26 mouse cellular contexts compared by ENCODE assay signal in the genomic region with DNA sequence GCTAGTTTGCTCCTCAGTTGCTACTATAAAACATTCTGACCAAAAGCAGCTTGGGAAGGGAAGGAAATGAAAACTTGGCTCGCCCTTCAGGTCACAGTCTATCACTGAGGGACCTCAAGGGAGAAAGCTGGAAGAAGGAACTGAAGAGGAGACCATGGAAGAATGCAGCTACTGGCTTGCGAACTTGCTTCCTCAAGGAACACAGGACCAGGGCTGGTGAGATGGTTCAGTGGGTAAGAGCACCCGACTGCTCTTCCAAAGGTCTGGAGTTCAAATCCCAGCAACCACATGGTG.
"Had no signal": no experiment of that assay in that cellular context is flagged by ENCODE, and none has a peak within 500 bp of the region (broad histone marks: within the 10 kb centered on the region; RNA-seq: fewer than 3 reads in every experiment).

No protein-coding gene starts in this region.

- H3K36me3 ChIP-seq: embryonic facial prominence, embryonic 10.5 days; embryonic facial prominence, embryonic 12.5 days; embryonic facial prominence, embryonic 13.5 days; embryonic facial prominence, embryonic 15.5 days; forebrain, embryonic 10.5 days; forebrain, embryonic 12.5 days; forebrain, embryonic 15.5 days had no signal

- H3K27me3 ChIP-seq: embryonic facial prominence, embryonic 12.5 days; embryonic facial prominence, embryonic 13.5 days; embryonic facial prominence, embryonic 15.5 days; forebrain, embryonic 12.5 days; forebrain, embryonic 13.5 days; forebrain, embryonic 15.5 days had no signal

- H3K4me1 ChIP-seq: embryonic facial prominence, embryonic 10.5 days; embryonic facial prominence, embryonic 12.5 days; embryonic facial prominence, embryonic 13.5 days; embryonic facial prominence, embryonic 15.5 days; forebrain, embryonic 10.5 days; forebrain, embryonic 12.5 days; forebrain, embryonic 13.5 days; forebrain, embryonic 15.5 days had no signal

- H3K9me3 ChIP-seq: embryonic facial prominence, embryonic 10.5 days; embryonic facial prominence, embryonic 12.5 days; embryonic facial prominence, embryonic 13.5 days; embryonic facial prominence, embryonic 15.5 days; forebrain, embryonic 10.5 days; forebrain, embryonic 12.5 days; forebrain, embryonic 13.5 days; forebrain, embryonic 15.5 days had no signal

- H3K27ac ChIP-seq: embryonic facial prominence, embryonic 10.5 days; embryonic facial prominence, embryonic 12.5 days; embryonic facial prominence, embryonic 13.5 days; embryonic facial prominence, embryonic 15.5 days; forebrain, embryonic 10.5 days; forebrain, embryonic 12.5 days; forebrain, embryonic 13.5 days; forebrain, embryonic 15.5 days; gastrocnemius, adult 2 months; heart, adult 2 months had no signal

- DNase-seq: cerebellum, adult 18-20 months; cerebellum, adult 2 months; cerebellum, adult 8-10 months; cerebellum, adult 9-10 months; cerebellum, adult 9-11 months; cerebellum, postnatal 10 days; cerebellum, postnatal 14 days; cerebellum, postnatal 25 days; cerebellum, postnatal 36 days; embryo, embryonic 11 days; forebrain, postnatal 0 days; gastrocnemius, adult 2 months; gastrocnemius, postnatal 10 days; gastrocnemius, postnatal 14 days; gastrocnemius, postnatal 25 days; gastrocnemius, postnatal 36 days; heart, adult 2 months had no signal

- ATAC-seq: forebrain, embryonic 13.5 days had no signal

- H3K9ac ChIP-seq: embryonic facial prominence, embryonic 12.5 days; embryonic facial prominence, embryonic 13.5 days; embryonic facial prominence, embryonic 15.5 days; forebrain, embryonic 12.5 days; forebrain, embryonic 13.5 days; forebrain, embryonic 15.5 days; forebrain, postnatal 0 days had no signal

- H3K4me2 ChIP-seq: embryonic facial prominence, embryonic 12.5 days; embryonic facial prominence, embryonic 13.5 days; embryonic facial prominence, embryonic 15.5 days; forebrain, embryonic 12.5 days; forebrain, embryonic 13.5 days; forebrain, embryonic 15.5 days had no signal

- H3K4me3 ChIP-seq: embryonic facial prominence, embryonic 10.5 days; embryonic facial prominence, embryonic 12.5 days; embryonic facial prominence, embryonic 13.5 days; embryonic facial prominence, embryonic 15.5 days; erythroblast, embryonic 14.5 days; forebrain, embryonic 10.5 days; forebrain, embryonic 12.5 days; forebrain, embryonic 13.5 days; forebrain, embryonic 15.5 days; gastrocnemius, adult 2 months; heart, adult 2 months had no signal
